In genomic region chr19:24408863-24409564, GRCm38 (mm10) we compare ENCODE assay signal across 19 mouse cellular contexts.
"Had no signal": no experiment of that assay in that cellular context is flagged by ENCODE, and none has a peak within 500 bp of the region (broad histone marks: within the 10 kb centered on the region; RNA-seq: fewer than 3 reads in every experiment).

No protein-coding gene starts in this region.

- H3K4me2 ChIP-seq: limb, embryonic 12.5 days; limb, embryonic 15.5 days; liver, embryonic 11.5 days; lung, embryonic 14.5 days; stomach, embryonic 15.5 days had no signal

- H3K36me3 ChIP-seq: limb, embryonic 12.5 days; limb, embryonic 15.5 days; midbrain, embryonic 10.5 days; stomach, embryonic 15.5 days had no signal

- H3K9ac ChIP-seq: limb, embryonic 12.5 days; limb, embryonic 15.5 days; liver, embryonic 14.5 days; liver, postnatal 0 days; lung, embryonic 14.5 days; stomach, embryonic 15.5 days had no signal

- ATAC-seq: liver, postnatal 0 days; lung, postnatal 0 days had no signal

- H3K4me1 ChIP-seq: limb, embryonic 12.5 days; limb, embryonic 15.5 days; megakaryocyte, embryonic 14.5 days; midbrain, embryonic 10.5 days; stomach, embryonic 15.5 days had no signal

- DNase-seq: kidney, postnatal 25 days; left cerebral cortex, postnatal 4 days; liver, postnatal 0 days; lung, embryonic 14.5 days; midbrain, embryonic 14.5 days; right cerebral cortex, adult 18-20 months; right cerebral cortex, postnatal 14 days; right cerebral cortex, postnatal 4 days; thymus, postnatal 25 days had no signal

- H3K27ac ChIP-seq: kidney, postnatal 0 days; limb, embryonic 12.5 days; limb, embryonic 15.5 days; liver, embryonic 14.5 days; macrophage; midbrain, embryonic 10.5 days; stomach, embryonic 15.5 days had no signal

- H3K4me3 ChIP-seq: limb, embryonic 12.5 days; limb, embryonic 15.5 days; megakaryocyte, embryonic 14.5 days; midbrain, embryonic 10.5 days; stomach, embryonic 15.5 days had no signal

- H3K27me3 ChIP-seq: limb, embryonic 12.5 days; limb, embryonic 15.5 days; megakaryocyte, embryonic 14.5 days; stomach, embryonic 15.5 days had no signal

- H3K9me3 ChIP-seq: limb, embryonic 12.5 days; limb, embryonic 15.5 days; midbrain, embryonic 10.5 days; stomach, embryonic 15.5 days had no signal
